Mouse (Mus musculus) ovary, adult 18-20 months (tissue): ENCODE data around the gene Olfr145.
A peak's percentile ranks its signal among the peaks of the same experiment; 100 is the strongest.

Experiments
- DNase-seq: peaks from one replicate; pipeline ENCODE4 v3.0.0; 2022; ENCODE audit warnings: low spot score, mixed read lengths

Gene Olfr145

DNA sequence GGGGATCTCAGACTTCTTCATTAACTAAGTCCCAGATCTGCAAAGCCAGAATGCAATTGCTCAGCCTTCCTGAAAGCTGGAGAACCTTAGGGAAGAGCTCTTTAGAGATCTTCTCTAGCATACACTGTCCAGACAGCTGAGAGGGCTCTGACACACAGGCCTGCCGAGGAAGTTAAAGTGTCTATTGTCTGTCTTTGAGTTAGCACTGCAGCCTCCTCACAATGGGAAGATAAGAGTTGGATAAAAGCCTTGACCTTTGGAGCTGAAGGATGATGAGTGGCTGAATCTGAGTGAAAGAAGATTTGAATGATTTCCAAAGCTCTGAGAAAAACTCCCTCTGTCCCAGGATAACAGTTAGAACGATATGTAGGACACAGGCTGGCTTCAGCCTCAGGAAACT is at the start of gene Olfr145:
Olfr145 (plus strand) TSS at position 64 of the 400 bp plus-strand sequence.
- no peak for DNase-seq

DNA sequence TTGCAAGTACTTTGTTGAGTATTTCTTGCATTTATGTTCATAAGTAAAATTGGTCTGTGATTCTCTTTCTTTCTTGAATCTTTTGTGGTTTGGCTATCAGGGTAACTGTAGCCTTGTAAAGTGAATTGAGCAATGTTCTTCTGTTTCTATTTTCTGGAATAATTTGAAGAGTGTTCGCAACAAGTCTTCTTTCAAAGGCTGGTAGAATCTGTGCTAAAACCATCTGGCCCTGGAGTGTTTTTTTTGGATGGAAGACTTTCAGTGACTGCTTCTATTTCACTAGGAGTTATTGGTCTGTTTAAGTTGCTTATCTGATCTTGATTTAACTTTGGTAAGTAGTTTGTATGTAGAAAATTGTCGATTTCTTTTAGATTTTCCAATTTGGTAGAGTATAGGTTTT is 47.3 kb upstream of the Olfr145 start:
- DNase-seq: no peak

DNA sequence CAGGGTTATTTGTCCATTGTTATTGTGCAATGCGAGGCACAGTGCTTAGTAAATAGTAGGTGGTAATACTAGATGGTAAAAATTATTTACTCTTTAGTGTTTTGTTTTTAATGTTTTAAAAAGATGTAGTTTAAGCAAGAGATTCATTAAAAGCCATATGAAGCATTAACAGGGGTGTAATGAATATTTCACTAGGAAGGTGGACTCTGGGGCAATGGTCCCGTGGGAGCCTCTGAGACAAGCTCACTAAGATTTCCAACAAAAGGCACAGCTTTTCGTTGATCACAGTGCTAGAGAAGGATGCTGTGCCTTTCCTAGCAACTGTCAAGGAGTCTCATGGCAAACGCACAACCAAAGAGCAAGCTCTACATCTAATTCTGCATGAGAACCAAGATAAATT is 42.6 kb upstream of the Olfr145 start, which contains the start of gene Olfr877:
Olfr877 (plus strand) TSS at position 301 of the 400 bp plus-strand sequence.
- DNase-seq: no peak

DNA sequence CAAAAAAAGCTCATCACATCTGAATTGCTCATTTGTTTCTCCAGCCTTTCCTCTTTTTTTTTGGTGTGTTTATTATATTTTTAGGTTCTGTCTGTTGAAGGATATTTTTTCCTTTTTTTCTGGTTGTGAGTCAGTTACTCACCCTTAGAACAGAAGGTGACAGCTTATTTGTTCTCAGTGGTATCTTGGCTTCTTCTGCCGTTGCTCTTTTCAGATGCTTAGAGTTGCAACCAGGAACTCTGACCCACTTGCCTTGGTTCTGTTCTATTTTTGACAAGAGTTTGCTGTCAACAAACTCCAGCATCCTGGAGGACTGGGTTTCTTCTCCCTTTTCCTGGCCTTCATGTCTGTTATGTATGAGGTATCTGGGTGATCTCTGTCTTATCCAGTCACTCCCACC is 33.2 kb upstream of the Olfr145 start:
- no peak for DNase-seq

DNA sequence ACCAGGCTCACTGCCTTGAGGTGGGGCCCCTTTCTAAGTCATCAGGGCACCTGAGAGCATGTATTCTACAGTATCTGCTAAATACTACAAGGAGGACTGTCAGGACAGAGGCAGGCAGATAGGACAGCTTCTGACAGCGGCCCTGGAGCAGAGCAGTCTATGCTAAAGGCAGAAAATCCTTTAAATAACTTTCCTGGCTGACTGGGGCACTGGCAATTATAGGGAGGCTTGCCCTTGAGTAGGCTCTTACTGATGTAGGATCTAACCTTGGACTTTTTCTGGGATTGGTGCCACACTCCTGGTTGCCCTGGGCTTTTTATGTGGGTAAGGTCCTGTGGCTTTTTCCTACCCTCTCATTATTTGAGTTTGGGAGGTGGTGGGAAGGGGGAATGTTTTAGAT is 26.3 kb upstream of the Olfr145 start:
- peak; percentile 26 for DNase-seq

DNA sequence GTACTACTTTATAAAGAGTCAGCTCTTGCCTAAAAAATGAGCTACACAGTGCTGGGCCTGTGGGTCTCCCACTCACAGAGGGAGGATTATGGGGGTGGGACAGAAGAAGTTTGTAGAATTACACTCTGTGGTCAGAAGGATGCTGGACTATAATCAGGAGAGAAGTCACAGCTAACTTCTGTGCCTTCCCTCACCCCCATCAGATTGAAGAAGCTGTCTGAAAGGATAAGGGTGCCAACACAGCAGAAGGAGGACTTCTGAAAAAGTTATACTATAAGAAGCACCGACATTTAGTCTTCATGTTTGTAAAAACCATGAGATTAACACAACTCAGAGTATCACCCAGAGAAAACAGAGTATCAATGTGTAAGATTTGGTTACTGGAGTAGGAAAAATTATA is 25.4 kb upstream of the Olfr145 start:
- DNase-seq: no peak

DNA sequence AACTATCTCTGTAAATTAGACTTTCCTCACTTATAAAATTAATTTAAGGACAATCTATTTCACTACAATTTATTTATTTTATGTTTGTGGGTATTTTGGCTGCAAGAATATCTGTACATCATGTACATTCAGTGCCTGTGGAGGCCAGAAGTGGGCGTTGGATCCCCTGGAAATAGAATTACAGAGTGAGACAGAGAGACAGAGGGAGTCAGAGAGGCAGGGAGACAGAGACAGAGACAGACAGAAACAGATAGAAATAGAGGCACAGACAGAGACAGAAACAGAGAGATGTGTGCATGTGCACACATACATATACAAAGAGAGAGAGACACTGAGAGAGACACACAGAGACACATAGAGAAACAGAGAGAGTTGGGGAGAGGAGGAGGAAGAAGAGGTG is 25.0 kb upstream of the Olfr145 start:
- no peak for DNase-seq

DNA sequence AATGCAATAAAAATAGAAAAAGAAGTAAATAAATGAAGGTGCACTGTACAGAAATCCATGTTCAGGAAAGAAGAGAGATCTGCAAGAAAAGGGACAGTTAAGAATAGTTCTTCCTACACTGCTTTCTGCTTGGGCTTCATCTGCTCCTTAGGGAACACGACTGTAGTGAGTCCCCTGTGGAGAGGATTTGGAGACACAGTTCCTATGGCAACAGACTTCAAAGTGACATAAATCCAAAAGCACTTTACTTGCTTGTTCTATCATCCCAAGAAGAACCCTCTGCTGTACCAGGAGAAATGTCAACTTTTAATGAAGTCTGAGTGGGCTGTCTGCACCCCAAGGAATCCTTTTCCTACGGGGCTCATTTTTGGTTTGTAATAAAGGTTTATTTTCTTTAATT is 5.6 kb upstream of the Olfr145 start:
- DNase-seq: no peak

DNA sequence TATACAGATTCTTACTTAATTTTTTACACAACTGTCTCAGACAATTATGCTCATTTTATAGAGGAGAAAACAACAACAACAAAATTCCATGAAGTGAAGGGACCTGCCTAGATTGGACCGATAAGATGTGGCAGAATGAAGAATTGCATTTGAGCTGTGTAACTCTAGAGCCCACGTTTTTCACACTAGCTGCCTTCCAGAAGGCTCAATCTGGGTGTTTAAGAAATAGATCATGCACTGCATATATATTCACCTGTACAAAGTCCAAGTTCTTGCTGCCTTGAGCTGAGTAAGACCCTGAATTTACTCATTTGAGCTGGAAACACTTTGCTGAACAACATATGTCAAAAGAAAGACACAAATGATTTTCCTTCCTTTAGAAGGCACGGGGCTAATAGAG is 9.0 kb downstream of the Olfr145 start:
- DNase-seq: no peak

DNA sequence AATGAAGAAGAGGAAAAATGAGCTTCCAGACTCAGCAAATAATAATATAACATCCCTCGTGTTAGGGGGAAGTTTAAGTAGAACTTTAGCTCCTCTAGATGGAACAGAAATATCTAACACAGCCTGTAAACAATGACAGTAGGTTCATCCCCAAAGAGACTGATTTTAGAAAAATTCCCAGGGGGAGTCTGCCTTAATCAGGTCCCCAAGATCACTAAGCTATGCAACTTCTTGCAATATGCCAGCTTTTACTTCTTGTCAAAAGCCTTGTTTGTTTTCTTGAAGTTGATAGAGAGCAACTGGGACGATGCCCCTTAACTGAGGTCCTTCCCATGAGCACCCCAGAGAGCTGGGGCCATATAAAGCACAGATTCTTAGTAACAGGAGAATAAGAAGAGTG is 21.0 kb downstream of the Olfr145 start, which contains the start of gene Olfr878:
Olfr878 (plus strand) TSS at position 301 of the 400 bp plus-strand sequence.
- no peak for DNase-seq

DNA sequence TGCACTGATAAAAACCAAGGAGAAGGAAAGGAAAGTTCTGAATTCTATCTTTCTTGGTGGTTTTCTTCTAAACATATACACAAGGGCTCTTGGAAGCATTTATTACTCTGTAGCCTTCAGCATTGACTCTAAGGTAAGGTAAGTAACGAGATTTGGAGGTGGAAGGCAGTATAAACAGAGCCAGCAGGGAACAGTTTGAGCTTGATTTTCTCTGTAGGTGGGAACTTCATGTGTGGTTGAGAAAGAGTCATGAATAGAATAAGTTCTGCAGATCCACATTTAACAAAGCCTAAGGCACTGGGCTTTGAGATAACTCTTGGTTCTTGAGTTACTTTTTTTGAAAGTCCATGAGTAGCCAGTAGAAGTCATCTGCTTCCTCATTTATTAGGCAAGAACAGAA is 21.5 kb downstream of the Olfr145 start:
- DNase-seq: no peak

DNA sequence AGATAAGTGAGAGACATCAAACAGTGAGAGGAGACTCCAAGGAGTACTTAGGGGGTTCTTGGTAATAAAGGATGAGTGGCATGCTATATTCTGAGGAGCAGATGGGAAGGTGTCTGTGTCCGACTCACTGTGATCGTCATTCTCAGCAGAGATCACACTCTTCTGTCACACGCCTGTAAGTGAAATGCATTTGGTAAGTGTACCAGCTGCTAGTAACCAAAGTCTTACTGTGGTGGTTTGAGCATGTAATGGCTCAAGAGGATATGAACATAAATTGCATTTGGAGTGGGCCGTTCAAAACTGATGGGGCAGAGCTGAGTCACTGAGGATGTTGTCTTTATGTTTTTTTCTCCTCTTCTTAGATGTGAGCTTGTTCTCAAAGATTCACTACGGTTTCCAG is 27.7 kb downstream of the Olfr145 start:
- DNase-seq: no peak

DNA sequence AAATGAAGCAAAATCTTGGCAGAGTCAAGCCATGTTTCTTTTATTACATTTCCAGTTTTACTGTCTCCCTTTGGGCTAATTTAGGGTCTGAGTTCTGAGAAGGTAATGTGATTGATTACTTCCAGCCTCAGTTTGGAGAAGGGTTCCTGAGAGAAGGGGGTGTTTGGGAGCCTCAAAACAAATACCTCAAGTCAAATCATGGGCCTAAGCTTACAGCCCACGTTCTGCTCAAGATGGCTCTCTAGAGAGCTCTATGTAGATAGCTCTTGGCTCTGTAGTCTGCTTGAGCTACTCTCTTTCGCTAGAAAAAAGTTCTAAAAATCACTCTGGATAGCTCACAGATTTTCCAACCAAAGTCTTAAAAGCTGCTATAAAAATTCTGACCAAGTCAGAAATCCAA is 28.9 kb downstream of the Olfr145 start:
- no peak for DNase-seq

DNA sequence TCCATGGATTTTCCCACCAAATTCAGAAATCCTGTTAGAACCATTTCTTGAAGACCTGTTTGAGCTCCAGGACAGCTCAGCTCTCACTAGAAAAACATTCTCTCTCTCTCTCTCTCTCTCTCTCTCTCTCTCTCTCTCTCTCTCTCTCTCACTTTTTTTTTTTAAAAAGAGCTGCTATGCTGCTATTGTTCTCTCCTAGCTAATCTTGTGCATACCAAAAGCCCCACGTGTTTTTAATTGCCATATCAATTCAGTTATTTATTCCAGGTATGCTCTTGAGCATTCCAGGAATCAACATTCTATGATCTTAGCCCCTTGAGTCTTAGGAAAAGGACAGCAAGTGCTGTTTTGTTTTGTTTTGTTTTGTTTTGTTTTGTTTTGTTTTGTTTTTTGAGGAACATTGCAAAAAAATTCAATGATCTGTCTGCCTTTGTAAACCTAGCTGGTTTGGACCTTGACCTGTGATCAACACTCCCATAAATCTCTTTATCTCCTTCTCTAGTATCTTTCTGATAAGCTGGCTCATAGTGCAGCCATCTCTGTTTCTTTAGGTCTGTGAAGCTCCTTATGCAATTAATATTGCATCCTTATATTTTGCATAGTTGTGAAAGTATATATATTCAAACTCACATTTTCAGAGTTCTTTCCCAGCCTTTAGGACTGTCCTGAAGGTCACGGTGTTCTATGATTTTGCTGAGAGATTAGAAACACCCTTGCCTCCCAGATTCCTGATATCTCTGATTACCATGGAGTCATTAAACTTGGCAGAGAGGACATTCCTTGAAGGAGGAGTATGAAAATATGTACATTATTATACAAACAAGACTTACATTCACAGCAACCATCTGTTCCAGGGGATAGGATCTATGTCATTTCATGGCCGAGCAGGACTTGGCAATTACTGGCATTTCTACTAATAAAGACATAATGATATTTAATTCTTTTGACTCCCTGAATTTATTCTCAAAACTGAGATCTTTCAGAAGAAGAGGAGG is 29.8 kb downstream of the Olfr145 start:
- DNase-seq: no peak

DNA sequence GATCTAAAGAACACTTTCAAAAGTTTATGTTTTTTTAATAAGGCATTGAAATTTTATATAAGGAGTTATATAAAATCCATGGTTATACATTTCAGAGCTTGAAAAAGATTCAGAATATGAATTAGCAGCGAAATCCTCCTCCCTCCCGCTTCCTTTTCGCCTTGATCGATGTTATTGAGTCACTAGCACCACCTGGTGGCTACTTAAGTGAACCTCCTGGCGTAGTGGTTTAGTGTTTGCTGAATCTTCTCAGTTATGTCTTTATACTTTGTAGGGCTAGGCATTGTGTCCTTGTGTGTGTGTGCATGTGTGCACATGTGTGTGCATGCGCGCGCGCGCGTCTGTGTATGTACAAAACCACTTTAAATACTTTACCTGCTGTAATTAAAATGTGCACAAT is 36.0 kb downstream of the Olfr145 start:
- DNase-seq: peak; percentile 2

DNA sequence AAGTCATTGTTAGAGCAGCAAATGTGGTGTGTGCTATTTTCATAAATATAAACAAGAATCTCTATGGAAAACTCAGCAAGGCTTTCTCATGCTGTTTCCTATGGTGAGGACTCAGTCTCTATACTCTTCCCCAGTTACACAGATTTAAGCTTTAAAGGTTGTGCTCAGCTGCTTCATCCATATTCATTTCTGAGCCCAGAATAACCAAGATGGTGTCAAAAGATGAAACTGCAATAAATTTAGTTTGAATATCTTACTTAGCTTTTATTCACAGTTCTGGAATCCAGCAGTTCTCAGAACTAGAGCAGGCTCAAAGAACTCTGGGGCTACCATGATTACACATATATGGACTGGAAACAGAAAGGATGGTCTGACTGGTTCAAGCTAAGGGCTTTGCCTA is 37.6 kb downstream of the Olfr145 start:
- DNase-seq: no peak

DNA sequence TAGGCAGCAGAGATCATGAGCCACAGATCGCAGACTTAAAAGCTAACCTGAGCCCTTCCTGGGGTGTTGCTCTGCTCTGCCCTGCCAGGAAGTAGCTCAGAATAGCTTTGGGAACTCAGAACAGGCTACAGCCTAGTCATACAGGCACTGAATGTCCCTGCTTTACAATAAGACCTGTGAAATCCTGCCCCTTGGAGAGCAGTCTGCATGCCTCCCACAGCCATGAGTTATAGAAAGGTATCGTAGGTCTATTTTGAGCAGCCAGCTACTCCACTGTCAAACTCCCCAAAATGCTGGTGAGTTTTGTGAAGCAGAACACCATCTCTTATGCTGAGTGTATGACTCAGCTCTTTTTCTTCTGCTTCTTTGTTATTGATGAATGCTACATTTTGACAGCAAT is 44.6 kb downstream of the Olfr145 start:
- DNase-seq: no peak
